Mouse (Mus musculus) intestine, postnatal 0 days (tissue): Measurements from ENCODE around the gene Polr2l. TPM values are rescaled to one million over a fixed set of nuclear protein-coding genes. Genes with fewer than 3 reads are reported as not detected.
A peak's percentile ranks its signal among the peaks of the same experiment; 100 is the strongest.

ENCODE experiments used
- ATAC-seq: fragments of 200-750 bp; cut with Nextera tagmentation; 2 replicates; pipeline ENCODE4 v1.8.0; 2017; ENCODE audit warnings: mild to moderate bottlenecking, moderate TSS enrichment, moderate library complexity
- H3K27ac ChIP-seq: fragments of 300-500 bp; sonication (generic); 2 replicates; pipeline ENCODE4 v1.5.1; 2014; ENCODE audit warnings: mild to moderate bottlenecking, low read depth, low read length, moderate library complexity
- H3K27me3 ChIP-seq: fragments of 300-500 bp; sonication (generic); replicated peaks from 2 replicates; pipeline ENCODE4 v1.6.1; 2014; ENCODE audit warnings: low read length, mixed read lengths; ENCODE audit not compliant: control insufficient read depth, insufficient read depth
- H3K36me3 ChIP-seq: fragments of 300-500 bp; sonication (generic); 2 replicates; pipeline ENCODE4 v1.6.1; 2014; ENCODE audit warnings: mild to moderate bottlenecking, moderate library complexity; ENCODE audit not compliant: control insufficient read depth, insufficient read depth
- H3K4me1 ChIP-seq: fragments of 300-500 bp; sonication (generic); replicated peaks from 2 replicates; pipeline ENCODE4 v1.6.1; 2014; ENCODE audit warnings: antibody characterized with exemption, low read length, mixed read lengths; ENCODE audit not compliant: control insufficient read depth, insufficient read depth
- H3K4me2 ChIP-seq: fragments of 300-500 bp; sonication (generic); replicated peaks from 2 replicates; pipeline ENCODE4 v1.6.1; 2014; ENCODE audit warnings: low read depth, mild to moderate bottlenecking, moderate library complexity
- H3K4me3 ChIP-seq: fragments of 300-500 bp; sonication (generic); 2 replicates; pipeline ENCODE4 v1.5.1; 2014; ENCODE audit warnings: low read depth, low read length
- H3K9ac ChIP-seq: fragments of 300-500 bp; sonication (generic); 2 replicates; pipeline ENCODE4 v1.6.1; 2014; ENCODE audit warnings: mild to moderate bottlenecking, low read depth, low read length
- H3K9me3 ChIP-seq: fragments of 300-500 bp; sonication (generic); 2 replicates; pipeline ENCODE4 v1.6.1; 2016; ENCODE audit warnings: mixed run types; ENCODE audit not compliant: control insufficient read depth
- CTCF ChIP-seq: sonication (generic); IDR thresholded peaks from 2 replicates; pipeline ENCODE4 v1.5.1; 2016; ENCODE audit warnings: low read depth, mild to moderate bottlenecking, control low read depth, antibody characterized with exemption, moderate library complexity
- WGBS: fragments of 180-500 bp; shearing (Covaris S2); extraction: QIAGEN DNeasy Blood & Tissue Kit; methylation state at CpG from one replicate; pipeline ENCODE4 v1.1.7; 2014; 5-methylcytosine and 5-hydroxymethylcytosine counted together
- polyA plus RNA-seq: library from polyadenylated mRNA; unstranded; fragments of >200 nt; fragmentation: Nextera tagmentation; extraction: Ambion mirVana; gene quantifications from 2 replicates; pipeline ENCODE4 v1.2.1, GENCODE M21; 2015

Polr2l gene
- polyA plus RNA-seq, 1 experiment from 2014 or later, result 36.8 TPM

DNA sequence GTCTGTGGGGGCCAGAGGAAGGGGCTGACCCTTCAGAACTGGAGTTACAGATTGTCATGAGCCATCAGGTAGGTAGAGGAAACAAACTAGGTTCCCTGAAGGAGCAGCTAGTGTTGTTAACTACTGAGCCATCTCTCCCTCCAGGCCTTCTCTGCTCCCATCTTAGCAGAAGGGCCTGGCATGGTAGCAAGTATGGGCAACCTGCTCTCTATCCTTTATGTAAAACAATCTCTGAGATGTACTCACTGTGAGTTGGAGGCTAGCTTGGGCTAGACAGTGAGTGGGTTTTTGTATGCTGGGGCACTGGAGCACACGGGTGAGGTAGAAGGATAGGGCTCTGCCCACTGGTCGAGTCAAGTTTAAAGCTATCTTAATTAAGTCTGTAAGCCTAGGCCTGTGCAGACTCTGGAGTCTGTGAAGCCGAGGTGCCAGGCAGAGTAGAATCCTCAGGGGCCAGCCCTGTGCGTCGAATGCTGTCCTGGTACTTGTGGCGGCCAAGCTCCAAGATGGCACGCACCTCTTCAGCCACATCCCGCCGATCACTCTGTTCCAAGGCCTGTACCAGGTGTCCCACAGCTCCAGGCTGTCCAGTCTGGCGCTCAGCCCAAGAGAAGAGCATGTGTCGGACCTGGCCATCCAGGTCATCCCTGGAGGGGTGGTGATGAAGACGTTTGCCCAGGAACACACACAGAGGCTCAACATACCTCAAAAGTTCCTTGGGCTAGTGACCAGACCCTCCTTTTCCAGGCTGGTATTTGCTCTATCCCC is 36.5 kb downstream of the Polr2l start:
- no peak for TF ChIP-seq CTCF
- Histone ChIP-seq H3K9me3 (no peaks in the 10 kb centered on the region), H3K4me2 (no peak overlapping the region), H3K9ac (no peak overlapping the region), H3K4me1 (peaks cover 16% of the 10 kb centered on the region), H3K36me3 (peaks cover 27% of the 10 kb centered on the region), H3K4me3 (no peak overlapping the region), H3K27me3 (no peaks in the 10 kb centered on the region), H3K27ac (no peak overlapping the region)
- no peak for ATAC-seq
- WGBS, result 90% methylated on average over 12 of the region's 12 CpGs

DNA sequence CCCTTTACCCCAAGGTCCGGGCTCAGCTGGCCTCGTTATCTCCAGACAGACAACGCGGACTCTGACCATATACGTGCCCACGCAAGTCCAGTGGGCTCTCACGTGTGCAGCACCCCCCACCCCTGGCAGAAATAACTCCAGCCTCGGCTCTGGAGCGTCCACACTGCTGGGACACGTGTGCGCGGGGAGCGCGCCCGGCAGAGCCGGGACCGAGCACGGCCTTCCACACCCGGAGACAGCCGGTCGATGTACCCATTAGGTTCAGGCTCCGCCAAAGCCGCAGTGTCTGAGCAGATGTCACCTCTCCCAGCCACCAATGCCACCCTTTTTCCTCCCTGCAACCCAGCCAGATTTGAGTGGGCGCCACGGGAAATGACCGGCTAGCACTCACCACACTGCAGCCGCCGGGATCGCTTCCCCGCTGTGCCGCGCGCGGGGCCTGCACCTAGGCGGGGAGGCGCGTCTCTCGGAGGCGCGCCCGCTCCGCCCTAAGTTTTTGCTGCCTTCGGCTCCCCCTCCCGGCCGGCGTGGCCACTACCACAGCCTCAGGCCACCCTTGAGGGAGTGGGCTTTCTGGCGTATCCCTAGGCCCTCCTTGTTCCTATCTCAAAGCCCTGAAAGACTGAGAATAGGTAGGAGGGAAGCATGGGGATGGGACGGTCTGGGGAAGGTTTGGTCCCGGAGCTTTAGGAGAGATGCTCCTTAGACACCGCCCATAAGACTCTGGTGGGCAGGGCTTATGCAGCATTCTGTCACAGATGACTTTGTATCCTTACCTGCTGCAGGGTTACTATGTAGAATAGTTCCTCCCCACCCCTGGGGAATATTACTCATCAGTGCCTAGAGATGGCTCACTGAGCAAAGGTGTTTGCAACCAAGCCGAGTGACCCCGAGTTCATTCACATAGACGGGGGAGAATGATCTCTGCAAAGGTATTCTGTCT is 37.5 kb downstream of the Polr2l start, which contains the start of gene Slc25a22:
Gene Slc25a22, minus strand, starts transcription at position 715 of the 943 bp plus-strand sequence.
- peak; percentile 87 for TF ChIP-seq CTCF
- peaks cover 16% of the 10 kb centered on the region for H3K4me1 ChIP-seq
- 6% methylated on average over 53 of the region's 53 CpGs for WGBS

DNA sequence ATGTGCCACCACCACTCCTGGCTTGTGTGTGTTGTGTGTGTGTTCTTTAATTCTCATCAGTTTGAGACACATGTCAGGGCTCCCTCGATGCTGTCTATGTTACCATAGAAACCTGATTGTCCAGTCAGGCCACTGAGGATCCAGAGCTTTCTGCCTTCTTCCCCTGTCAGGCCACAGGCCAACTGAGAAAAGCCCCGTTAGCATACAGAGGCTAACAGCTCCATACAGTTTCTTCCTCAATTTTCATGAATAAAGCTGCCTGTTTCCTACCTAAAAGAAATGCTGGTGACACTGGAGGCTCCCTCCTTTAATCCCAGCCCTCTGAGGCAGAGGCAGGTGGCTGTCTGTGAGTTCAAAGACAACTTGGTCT is 38.4 kb downstream of the Polr2l start:
- Histone ChIP-seq H3K9ac (0 out of 2 replicates have a peak overlapping the region, but pooled peaks have one; percentile 56), H3K4me1 (peaks cover 16% of the 10 kb centered on the region), H3K27me3 (no peaks in the 10 kb centered on the region), H3K4me3 (peak overlapping the region; percentile 71), H3K4me2 (peak overlapping the region; percentile 90), H3K27ac (peak overlapping the region; percentile 78), H3K36me3 (peaks cover 45% of the 10 kb centered on the region), H3K9me3 (no peaks in the 10 kb centered on the region)
- ATAC-seq, result no peak
- WGBS, result 45% methylated on average over 2 of the region's 2 CpGs
- no peak for TF ChIP-seq CTCF

More for the DNA sequence above, 37.5 kb downstream of the Polr2l start, which contains the start of gene Slc25a22:
- H3K36me3 ChIP-seq, result peaks cover 36% of the 10 kb centered on the region
- H3K4me3 ChIP-seq, result peak within 1 kb of the TSS; percentile 71
- H3K4me2 ChIP-seq, result peak within 1 kb of the TSS; percentile 90
- H3K9ac ChIP-seq, result peak within 1 kb of the TSS; percentile 56
- H3K27ac ChIP-seq, result peak within 1 kb of the TSS; percentile 78
- no peaks in the 10 kb centered on the region for H3K9me3 ChIP-seq
- ATAC-seq, result peak; percentile 72
- no peaks in the 10 kb centered on the region for H3K27me3 ChIP-seq

DNA sequence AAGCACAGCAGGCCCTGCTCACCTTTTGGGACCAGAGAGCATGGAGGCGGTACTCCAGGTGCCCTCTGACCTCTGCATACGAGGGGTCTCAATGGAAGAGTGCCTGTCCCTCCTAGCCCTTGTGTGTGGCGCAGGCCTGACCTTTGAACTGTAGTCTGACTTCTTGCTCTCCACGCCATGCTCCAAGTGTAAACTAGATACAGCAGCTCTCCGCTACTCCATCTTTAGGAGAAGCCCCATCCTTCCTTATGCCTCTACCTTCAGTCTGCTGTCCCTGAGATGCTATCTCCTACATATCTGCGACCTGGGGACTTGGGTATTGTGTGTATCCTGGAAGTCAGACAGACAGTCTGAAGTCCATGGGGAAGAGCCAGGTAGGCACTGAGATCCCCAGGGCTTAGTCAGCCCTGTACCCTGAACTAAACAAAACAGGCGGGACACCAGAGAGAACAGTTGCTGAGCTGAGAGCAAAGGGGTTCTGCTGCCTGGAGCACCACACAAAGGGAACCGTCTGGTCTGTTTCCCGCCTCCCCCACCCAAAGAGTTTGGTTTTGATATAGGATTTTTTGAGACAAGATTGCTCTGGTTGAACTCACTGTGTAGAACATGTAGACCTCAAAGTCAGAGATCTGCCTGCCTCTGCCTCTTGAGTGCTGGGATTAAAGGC is 38.9 kb downstream of the Polr2l start:
- WGBS, result 56% methylated on average over 9 of the region's 9 CpGs

DNA sequence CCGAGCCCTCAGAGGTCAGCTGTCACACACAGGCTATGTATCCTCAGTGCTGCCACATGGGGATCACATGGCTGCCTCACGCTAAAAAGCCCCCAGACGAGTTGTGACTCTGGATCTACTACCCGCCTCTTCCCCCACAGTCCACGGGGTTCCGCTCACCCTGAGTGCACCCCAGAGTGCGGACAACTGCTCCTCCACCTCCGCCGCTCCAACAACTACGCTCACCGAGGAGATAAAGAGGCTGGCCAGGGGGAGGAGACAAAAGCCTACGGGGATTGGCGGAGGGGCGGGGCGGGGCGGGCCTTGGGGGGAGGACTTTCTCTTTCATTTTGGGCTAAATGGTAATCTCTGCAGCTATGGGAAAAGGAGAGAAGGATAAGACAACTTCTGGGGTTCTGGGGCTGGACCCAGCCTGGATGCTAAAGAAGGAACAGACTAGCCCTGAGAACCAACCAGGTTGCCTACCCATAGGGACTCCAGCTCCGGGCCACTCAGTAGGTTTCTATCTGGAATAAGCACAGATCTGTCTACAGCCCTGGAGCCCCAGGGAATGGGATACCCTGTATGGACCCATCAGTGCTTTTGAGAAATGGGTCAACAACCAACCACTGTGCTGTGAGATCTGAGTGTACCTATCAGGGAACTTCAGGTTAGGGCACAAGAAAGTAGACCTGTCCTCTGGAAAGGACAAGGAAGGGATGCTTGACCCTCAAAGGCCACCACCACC is 39.6 kb downstream of the Polr2l start:
- Histone ChIP-seq H3K9me3 (no peaks in the 10 kb centered on the region), H3K27ac (peak overlapping the region; percentile 78), H3K36me3 (peaks cover 57% of the 10 kb centered on the region), H3K27me3 (no peaks in the 10 kb centered on the region), H3K4me3 (peak overlapping the region; percentile 43), H3K4me1 (peaks cover 16% of the 10 kb centered on the region), H3K4me2 (peak overlapping the region; percentile 78), H3K9ac (peak overlapping the region; percentile 40; the same call in 1 of the 2 replicates)
- TF ChIP-seq CTCF, result no peak
- ATAC-seq, result peak; percentile 16; the same call in 1 of the 2 replicates
- WGBS, result 2% methylated on average over 17 of the region's 17 CpGs

More for the DNA sequence above, 38.9 kb downstream of the Polr2l start:
- peak overlapping the region; percentile 78 for H3K27ac ChIP-seq
- H3K27me3 ChIP-seq, result no peaks in the 10 kb centered on the region
- peaks cover 16% of the 10 kb centered on the region for H3K4me1 ChIP-seq
- TF ChIP-seq CTCF, result no peak
- H3K36me3 ChIP-seq, result peaks cover 51% of the 10 kb centered on the region
- H3K4me2 ChIP-seq, result peak overlapping the region; percentile 90
- peak; percentile 22 for ATAC-seq
- H3K9ac ChIP-seq, result 0 out of 2 replicates have a peak overlapping the region, but pooled peaks have one; percentile 40
- H3K4me3 ChIP-seq, result no peak overlapping the region
- no peaks in the 10 kb centered on the region for H3K9me3 ChIP-seq
